ENCODE assay signal across 8 mouse cellular contexts in the genomic region with DNA sequence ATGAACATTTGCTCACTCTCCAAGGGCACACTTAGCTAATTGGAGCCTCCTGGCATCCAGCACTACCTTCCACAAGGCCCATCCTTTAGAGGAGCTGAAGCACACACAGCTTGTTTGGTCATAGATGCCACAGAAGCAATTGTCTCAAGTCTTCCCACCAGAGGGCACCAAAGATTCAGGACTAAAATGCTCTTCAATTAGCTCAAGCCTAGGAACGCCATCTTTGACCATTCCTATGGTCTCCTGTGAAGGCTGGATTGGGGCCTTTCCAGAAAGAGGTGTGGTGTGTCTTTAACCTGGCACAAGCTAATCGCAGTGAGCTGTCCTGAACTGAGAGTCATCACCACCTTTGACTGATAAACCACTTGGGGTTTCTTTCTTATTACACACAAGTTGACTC. TPM values are rescaled to one million over a fixed set of nuclear protein-coding genes. Genes with fewer than 3 reads are reported as not detected.
DNase-seq lines count a peak whose midpoint lies in the region; ATAC-seq lines count a peak whose summit lies in the region.

No protein-coding gene starts in this region.

- H3K4me2 ChIP-seq in forebrain, embryonic 13.5 days = no peak overlapping the region
- no peak overlapping the region for H3K4me2 ChIP-seq in liver, embryonic 13.5 days
- H3K4me2 ChIP-seq in neural tube, embryonic 11.5 days (ENCODE audit: low read depth) = no peak overlapping the region

- H3K4me3 ChIP-seq in forebrain, embryonic 13.5 days = no peak overlapping the region
- no peak overlapping the region for H3K4me3 ChIP-seq in liver, embryonic 13.5 days (replicated peaks)
- no peak overlapping the region for H3K4me3 ChIP-seq in neural tube, embryonic 11.5 days (ENCODE audit: low read depth, low read length)

- intact Hi-C loops in heart, postnatal 10 days (cut with DNase I) = loop anchor here (1.0 to 5.0 kb wide), 4 partner anchors 153 to 712 kb away; no protein-coding TSS in a partner anchor

- no peak overlapping the region for H3K27ac ChIP-seq in forebrain, embryonic 13.5 days
- peak overlapping the region; percentile 88 for H3K27ac ChIP-seq in liver, embryonic 13.5 days
- no peak overlapping the region; the same call in 1 of the 2 replicates for H3K27ac ChIP-seq in neural tube, embryonic 11.5 days (ENCODE audit: low read depth, low read length)

- no peaks in the 10 kb centered on the region for H3K9me3 ChIP-seq in forebrain, embryonic 13.5 days (replicated peaks)
- no peaks in the 10 kb centered on the region for H3K9me3 ChIP-seq in liver, embryonic 13.5 days (replicated peaks)
- H3K9me3 ChIP-seq in neural tube, embryonic 11.5 days (ENCODE audit: control insufficient read depth, low read length) = no peaks in the 10 kb centered on the region

- peak; percentile 73 for ATAC-seq in cerebellum, adult (ENCODE audit: insufficient number of reproducible peaks, low FRiP score, low TSS enrichment)
- ATAC-seq in forebrain, embryonic 13.5 days = peak; percentile 71
- ATAC-seq in liver, embryonic 13.5 days (ENCODE audit: low read depth) = peak; percentile 27
- ATAC-seq in neural tube, embryonic 11.5 days (ENCODE audit: insufficient read depth, low FRiP score, low TSS enrichment) = peak; percentile 58

- no peak overlapping the region for H3K9ac ChIP-seq in forebrain, embryonic 13.5 days
- 0 out of 2 replicates have a peak overlapping the region, but pooled peaks have one; percentile 26 for H3K9ac ChIP-seq in liver, embryonic 13.5 days
- H3K9ac ChIP-seq in neural tube, embryonic 11.5 days (ENCODE audit: low read length) = no peak overlapping the region

- no peaks in the 10 kb centered on the region for H3K36me3 ChIP-seq in forebrain, embryonic 13.5 days (ENCODE audit: poor library complexity, severe bottlenecking)
- no peaks in the 10 kb centered on the region for H3K36me3 ChIP-seq in liver, embryonic 13.5 days
- no peaks in the 10 kb centered on the region for H3K36me3 ChIP-seq in neural tube, embryonic 11.5 days (ENCODE audit: control insufficient read depth, insufficient read depth, low read length)

- DNase-seq in ES-CJ7 (ENCODE audit: low read depth, low spot score) = peak; percentile 96
- DNase-seq in heart, postnatal 10 days = peak; percentile 90 to 93
- DNase-seq in kidney, postnatal 36 days = peak; percentile 81 to 83
- peak; percentile 72 for DNase-seq in liver, embryonic 13.5 days
- peak; percentile 88 for DNase-seq in neural tube, embryonic 11.5 days (ENCODE audit: low spot score)
- DNase-seq in testis, postnatal 10 days (ENCODE audit: low spot score) = peak; percentile 76

- peaks cover 43% of the 10 kb centered on the region for H3K4me1 ChIP-seq in forebrain, embryonic 13.5 days
- peaks cover 77% of the 10 kb centered on the region for H3K4me1 ChIP-seq in liver, embryonic 13.5 days (replicated peaks)
- H3K4me1 ChIP-seq in neural tube, embryonic 11.5 days (ENCODE audit: control insufficient read depth, insufficient read depth, low read length) = peaks cover 33% of the 10 kb centered on the region

- WGBS in forebrain, embryonic 13.5 days = 7% methylated on average over 2 of the region's 2 CpGs
- 3% methylated on average over 2 of the region's 2 CpGs for WGBS in liver, embryonic 13.5 days (ENCODE audit: insufficient replicate concordance)
- WGBS in neural tube, embryonic 11.5 days = 3% methylated on average over 2 of the region's 2 CpGs

- no peaks in the 10 kb centered on the region for H3K27me3 ChIP-seq in forebrain, embryonic 13.5 days
- no peaks in the 10 kb centered on the region for H3K27me3 ChIP-seq in liver, embryonic 13.5 days
- no peaks in the 10 kb centered on the region for H3K27me3 ChIP-seq in neural tube, embryonic 11.5 days (ENCODE audit: control insufficient read depth, insufficient read depth, low read length)

RNA-seq across cellular contexts. Expression of a gene that starts 11.5 kb away (rescaled TPM):
- 51.5 and 55.5 TPM in 2 replicates for polyA plus RNA-seq in forebrain, embryonic 13.5 days (2015; fragmentation: Nextera tagmentation; extraction: Ambion mirVana)
- 1 to 10 TPM; 5.6 to 6.7 TPM for total RNA-seq in heart, postnatal 10 days (2021)
- polyA plus RNA-seq in liver, embryonic 13.5 days (2015; fragmentation: Nextera tagmentation; extraction: Ambion mirVana) = 107 and 133 TPM in 2 replicates
- 71.6 and 76.6 TPM in 2 replicates for polyA plus RNA-seq in neural tube, embryonic 11.5 days (2014; fragmentation: Nextera tagmentation; extraction: Ambion mirVana)
